Mouse (Mus musculus) megakaryocyte, embryonic 14.5 days (primary cell): Measurements from ENCODE around the gene Tifa. TPM values are rescaled to one million over a fixed set of nuclear protein-coding genes. Genes with fewer than 3 reads are reported as not detected.
A peak's percentile ranks its signal among the peaks of the same experiment; 100 is the strongest.

Experiments
- H3K27me3 ChIP-seq: replicated peaks from 2 replicates; pipeline ENCODE3; 2012; ENCODE audit warnings: inconsistent platforms
- H3K36me3 ChIP-seq: replicated peaks from 2 replicates; pipeline ENCODE3; 2012; ENCODE audit warnings: low read length, inconsistent platforms, mixed read lengths
- H3K4me1 ChIP-seq: 2 replicates; pipeline ENCODE4 v1.6.1; 2012; ENCODE audit warnings: inconsistent platforms
- H3K4me3 ChIP-seq: replicated peaks from 2 replicates; pipeline ENCODE3; 2012; ENCODE audit warnings: moderate library complexity, mild to moderate bottlenecking, inconsistent platforms
- H3K9me3 ChIP-seq: 2 replicates; pipeline ENCODE4 v1.6.1; 2012; ENCODE audit warnings: inconsistent platforms
- FLI1 ChIP-seq: IDR thresholded peaks from 2 replicates; pipeline ENCODE4 v1.6.1; 2012; ENCODE audit warnings: low read length, inconsistent platforms, mixed read lengths
- GATA1 ChIP-seq: IDR thresholded peaks from 3 replicates; pipeline ENCODE4 v1.6.1; 2012; ENCODE audit warnings: mixed read lengths, low read length, inconsistent platforms, borderline replicate concordance
- polyA plus RNA-seq: library from polyadenylated mRNA; stranded (reverse); fragments of >175 nt; gene quantifications from 2 replicates; pipeline ENCODE4 v1.2.3, GENCODE M21; 2012; ENCODE audit warnings: low replicate concordance; ENCODE audit not compliant: insufficient read depth

The Tifa gene
- polyA plus RNA-seq, 1 experiment: 131 TPM

- TF ChIP-seq GATA1 (peak; percentile 67; the same call in 1 of the 3 replicates), FLI1 (no peak)
- H3K4me3 ChIP-seq: peak overlapping the region; percentile 70
- peaks cover 77% of the 10 kb centered on the region for H3K4me1 ChIP-seq
- no peaks in the 10 kb centered on the region for H3K9me3 ChIP-seq
- H3K36me3 ChIP-seq: peaks cover 45% of the 10 kb centered on the region
- H3K27me3 ChIP-seq: no peaks in the 10 kb centered on the region
Measured at GRCm38 (mm10) chr3:127821209-127821608, 31.6 kb downstream of the Tifa start.

GRCm38 (mm10) chr3:127823886-127824863, 34.6 kb downstream of the Tifa start:
- peaks cover 29% of the 10 kb centered on the region for H3K36me3 ChIP-seq
- H3K27me3 ChIP-seq: no peaks in the 10 kb centered on the region
- no peak for TF ChIP-seq FLI1
- no peak for TF ChIP-seq GATA1
- H3K4me3 ChIP-seq: peak overlapping the region; percentile 78
- peaks cover 68% of the 10 kb centered on the region for H3K4me1 ChIP-seq
- H3K9me3 ChIP-seq: no peaks in the 10 kb centered on the region

- TF ChIP-seq GATA1 (no peak), FLI1 (no peak)
- peaks cover 30% of the 10 kb centered on the region for H3K36me3 ChIP-seq
- H3K9me3 ChIP-seq: no peaks in the 10 kb centered on the region
- peaks cover 58% of the 10 kb centered on the region for H3K4me1 ChIP-seq
- H3K27me3 ChIP-seq: no peaks in the 10 kb centered on the region
- H3K4me3 ChIP-seq: no peak overlapping the region
Measured at GRCm38 (mm10) chr3:127826503-127826902, 36.9 kb downstream of the Tifa start.

- H3K27me3 ChIP-seq: no peaks in the 10 kb centered on the region
- TF ChIP-seq FLI1 (no peak), GATA1 (no peak)
- peaks cover 51% of the 10 kb centered on the region for H3K4me1 ChIP-seq
- no peak overlapping the region for H3K4me3 ChIP-seq
- peaks cover 31% of the 10 kb centered on the region for H3K36me3 ChIP-seq
- H3K9me3 ChIP-seq: no peaks in the 10 kb centered on the region
Measured at GRCm38 (mm10) chr3:127827123-127827522, 37.5 kb downstream of the Tifa start.

- Histone ChIP-seq H3K27me3 (no peaks in the 10 kb centered on the region), H3K4me1 (peaks cover 45% of the 10 kb centered on the region), H3K4me3 (no peak overlapping the region), H3K36me3 (peaks cover 41% of the 10 kb centered on the region), H3K9me3 (no peaks in the 10 kb centered on the region)
- no peak for TF ChIP-seq GATA1
- TF ChIP-seq FLI1: no peak
Measured at GRCm38 (mm10) chr3:127830183-127830582, 40.6 kb downstream of the Tifa start.

GRCm38 (mm10) chr3:127831079-127831478, 41.5 kb downstream of the Tifa start:
- H3K9me3 ChIP-seq: no peaks in the 10 kb centered on the region
- no peak for TF ChIP-seq FLI1
- TF ChIP-seq GATA1: no peak
- peaks cover 47% of the 10 kb centered on the region for H3K4me1 ChIP-seq
- H3K27me3 ChIP-seq: no peaks in the 10 kb centered on the region
- no peak overlapping the region for H3K4me3 ChIP-seq
- H3K36me3 ChIP-seq: peaks cover 41% of the 10 kb centered on the region

GRCm38 (mm10) chr3:127834040-127834439, 44.4 kb downstream of the Tifa start:
- Histone ChIP-seq H3K4me3 (no peak overlapping the region), H3K4me1 (peaks cover 53% of the 10 kb centered on the region), H3K9me3 (no peaks in the 10 kb centered on the region), H3K36me3 (peaks cover 35% of the 10 kb centered on the region), H3K27me3 (no peaks in the 10 kb centered on the region)
- TF ChIP-seq FLI1: no peak

GRCm38 (mm10) chr3:127835594-127835993, 46.0 kb downstream of the Tifa start:
- Histone ChIP-seq H3K4me3 (no peak overlapping the region), H3K36me3 (peaks cover 29% of the 10 kb centered on the region), H3K4me1 (peaks cover 54% of the 10 kb centered on the region), H3K9me3 (no peaks in the 10 kb centered on the region), H3K27me3 (no peaks in the 10 kb centered on the region)
- no peak for TF ChIP-seq FLI1
- no peak for TF ChIP-seq GATA1

GRCm38 (mm10) chr3:127836798-127837153, 47.2 kb downstream of the Tifa start:
- H3K9me3 ChIP-seq: no peaks in the 10 kb centered on the region
- H3K4me3 ChIP-seq: peak overlapping the region; percentile 97
- no peak for TF ChIP-seq GATA1
- TF ChIP-seq FLI1: no peak
- H3K36me3 ChIP-seq: peaks cover 20% of the 10 kb centered on the region
- H3K27me3 ChIP-seq: peaks cover 4% of the 10 kb centered on the region
- peaks cover 49% of the 10 kb centered on the region for H3K4me1 ChIP-seq

GRCm38 (mm10) chr3:127837154-127837865, 47.7 kb downstream of the Tifa start, which contains the start of gene Ap1ar:
Gene Ap1ar (minus strand): TSS chr3:127837523.
- Histone ChIP-seq H3K4me3 (peak within 1 kb of the TSS; percentile 97), H3K9me3 (no peaks in the 10 kb centered on the region), H3K4me1 (peaks cover 49% of the 10 kb centered on the region), H3K27me3 (peaks cover 5% of the 10 kb centered on the region), H3K36me3 (peaks cover 17% of the 10 kb centered on the region)
- peak; percentile 21; the same call in 1 of the 2 replicates for TF ChIP-seq FLI1
- no peak for TF ChIP-seq GATA1
